Mouse (Mus musculus): ENCODE measurements around the gene Zfp462.

Gene Zfp462

DNA sequence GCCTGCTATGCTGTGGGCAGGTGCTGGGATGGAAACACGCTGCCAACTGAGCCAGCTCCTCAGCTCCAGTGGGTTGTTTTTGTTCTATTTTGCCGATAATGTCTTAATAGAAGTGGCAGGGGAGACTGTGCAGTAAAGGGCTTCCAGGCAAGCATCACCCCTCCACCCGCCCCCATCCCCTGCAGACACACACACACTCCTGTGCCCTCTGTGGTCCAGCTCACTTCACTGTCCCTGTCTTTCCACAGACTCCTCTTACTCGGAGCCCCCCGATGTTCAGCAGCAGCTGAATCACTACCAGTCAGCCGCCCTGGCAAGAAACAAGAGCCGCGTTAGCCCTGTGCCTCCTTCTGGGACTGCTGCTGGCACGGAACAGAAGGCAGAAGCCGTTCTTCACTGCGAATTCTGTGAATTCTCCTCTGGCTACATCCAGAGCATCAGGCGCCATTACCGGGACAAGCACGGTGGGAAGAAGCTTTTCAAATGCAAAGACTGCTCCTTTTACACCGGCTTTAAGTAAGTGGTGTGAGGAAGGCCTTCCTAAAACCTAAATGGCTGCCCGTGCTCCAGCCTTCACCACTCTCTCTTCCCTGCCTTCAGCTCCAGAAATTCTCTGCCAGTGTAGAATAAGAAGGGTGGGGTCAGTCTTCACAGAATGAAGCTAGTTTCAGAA is 105.2 kb downstream of the Zfp462 start:
- no peak for DNase-seq

DNA sequence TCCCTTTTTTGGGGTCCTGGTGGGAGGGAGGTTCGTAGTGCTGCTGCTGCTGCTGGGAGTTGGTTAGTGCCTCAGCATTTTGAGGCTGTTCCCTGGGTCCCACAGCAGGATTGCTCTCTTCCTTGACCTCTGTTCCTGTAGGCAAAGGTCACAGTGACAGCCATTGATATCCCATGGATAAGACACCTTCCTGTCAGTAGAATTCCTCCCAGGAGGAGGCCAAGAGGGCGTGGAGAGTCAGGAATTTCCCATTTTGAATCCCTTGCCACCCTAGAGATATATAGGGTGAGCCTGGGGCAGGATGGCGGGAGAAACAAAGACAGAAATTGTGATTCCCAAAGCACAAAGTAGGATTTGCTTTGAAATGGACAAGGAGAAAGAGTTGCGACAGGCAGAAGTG is 106.5 kb downstream of the Zfp462 start:
- DNase-seq, result no peak

DNA sequence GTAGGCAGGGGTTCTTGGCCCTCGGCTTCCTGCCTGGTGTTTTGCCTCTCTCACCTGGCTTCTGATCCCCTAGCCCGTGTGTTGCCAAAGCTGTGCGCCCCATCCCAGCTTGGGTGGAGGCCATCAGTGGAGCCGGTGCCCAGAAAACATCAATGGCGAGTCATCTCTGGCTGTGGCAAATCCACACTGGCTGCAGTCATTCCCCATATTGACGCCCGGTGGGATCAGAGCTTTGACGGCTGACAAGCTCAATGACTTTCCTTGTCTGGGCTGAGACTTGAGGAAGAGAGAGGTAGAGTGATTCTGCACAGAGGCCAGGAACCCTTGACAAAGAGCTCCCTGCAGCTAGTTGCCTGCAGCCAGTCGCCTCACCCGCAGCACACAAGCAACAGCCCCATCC is 107.8 kb downstream of the Zfp462 start:
- DNase-seq, result no peak

DNA sequence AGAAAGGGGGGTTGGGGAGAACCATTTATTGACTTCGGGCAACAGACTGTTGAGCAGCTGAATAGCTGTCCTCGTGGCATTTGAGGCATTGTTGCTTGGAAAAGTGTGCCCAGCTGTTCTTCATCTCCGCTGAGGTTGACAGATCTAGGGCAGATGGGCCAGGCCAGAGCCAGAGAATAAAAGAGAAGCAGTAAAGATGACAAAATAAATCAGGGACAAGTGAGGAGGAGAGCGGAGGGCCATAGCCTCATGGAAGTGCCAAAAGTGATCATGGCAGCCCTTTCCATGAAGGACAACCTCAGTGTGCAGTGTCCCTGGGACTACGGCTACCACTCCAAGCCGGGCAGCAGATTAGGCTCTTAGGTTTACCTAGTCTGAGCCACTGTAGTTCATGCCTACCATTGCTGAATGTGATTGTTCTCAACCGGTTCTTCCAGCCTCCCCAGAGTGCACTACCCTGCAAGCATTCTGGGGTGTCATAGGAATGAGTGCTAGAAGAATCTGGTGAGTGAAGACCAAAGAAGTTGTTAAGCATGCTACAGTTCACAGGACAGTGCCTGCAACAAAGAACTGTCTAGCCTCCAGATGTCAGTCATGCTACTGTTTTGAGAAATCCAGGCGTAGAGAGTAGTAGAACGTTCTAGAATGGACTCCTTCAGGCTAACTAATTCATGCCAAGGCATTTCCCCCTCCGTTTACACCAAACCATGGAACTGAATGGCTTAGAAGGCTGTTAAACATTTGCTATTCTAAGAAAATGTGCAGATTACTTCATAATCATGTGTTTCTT is 113.0 kb downstream of the Zfp462 start:
- DNase-seq, result no peak

DNA sequence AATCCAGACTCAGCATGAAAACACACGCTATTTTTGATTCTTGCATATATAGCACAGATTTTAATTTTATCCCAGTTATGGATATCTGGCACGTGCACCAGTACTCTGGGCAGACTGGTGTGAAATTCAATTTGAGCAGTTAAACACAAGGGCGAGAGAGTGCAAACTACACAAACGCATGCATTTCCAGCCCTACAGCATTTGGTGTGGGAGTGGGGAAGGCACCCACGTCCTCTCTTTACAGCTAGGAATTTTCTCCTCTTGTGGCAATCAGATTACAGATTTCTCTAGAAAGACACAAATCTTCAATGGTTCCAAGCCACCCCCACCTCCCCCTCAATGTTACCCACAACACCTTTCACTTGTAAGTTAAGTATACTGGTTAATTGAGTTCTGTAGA is 114.1 kb downstream of the Zfp462 start:
- no peak for DNase-seq

DNA sequence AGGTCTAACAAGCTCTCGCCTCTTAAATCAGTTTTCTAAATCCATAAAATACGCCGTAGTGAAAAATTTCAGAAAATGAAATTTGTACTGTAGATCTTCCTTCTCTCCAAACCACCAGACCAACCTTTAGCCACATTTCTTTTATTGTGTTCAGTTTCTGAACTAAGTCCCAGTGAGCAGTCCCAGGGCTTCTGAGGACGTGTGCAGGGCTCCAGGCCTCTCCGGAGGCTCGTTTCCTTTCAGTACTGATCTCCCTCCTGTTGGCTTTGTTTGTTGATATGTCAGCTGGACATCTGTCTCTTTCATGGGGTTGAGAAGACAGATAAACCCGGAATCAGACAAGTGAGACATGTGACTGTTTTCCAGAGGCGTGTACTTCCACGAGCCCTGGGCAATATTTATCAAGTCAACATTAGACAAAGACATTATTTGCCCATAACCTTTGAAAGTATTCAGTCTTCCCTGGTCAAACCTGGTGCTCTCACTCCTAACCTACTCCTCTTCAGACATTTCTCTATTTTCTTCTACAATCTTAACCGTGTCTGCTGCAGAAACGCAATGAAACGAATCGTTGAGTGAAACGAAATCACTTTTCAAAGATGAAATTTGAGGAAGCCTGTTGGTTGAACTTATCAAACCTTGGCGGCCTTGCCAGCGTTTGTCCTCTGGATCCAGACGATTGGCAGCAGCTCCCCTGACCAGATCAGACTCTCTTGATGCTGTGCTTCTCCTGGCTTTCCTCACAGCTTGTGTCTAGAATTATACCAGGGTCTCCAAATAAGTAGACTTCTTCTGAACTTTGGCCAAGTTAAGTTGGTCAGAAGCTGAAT is 121.7 kb downstream of the Zfp462 start:
- no peak for DNase-seq

DNA sequence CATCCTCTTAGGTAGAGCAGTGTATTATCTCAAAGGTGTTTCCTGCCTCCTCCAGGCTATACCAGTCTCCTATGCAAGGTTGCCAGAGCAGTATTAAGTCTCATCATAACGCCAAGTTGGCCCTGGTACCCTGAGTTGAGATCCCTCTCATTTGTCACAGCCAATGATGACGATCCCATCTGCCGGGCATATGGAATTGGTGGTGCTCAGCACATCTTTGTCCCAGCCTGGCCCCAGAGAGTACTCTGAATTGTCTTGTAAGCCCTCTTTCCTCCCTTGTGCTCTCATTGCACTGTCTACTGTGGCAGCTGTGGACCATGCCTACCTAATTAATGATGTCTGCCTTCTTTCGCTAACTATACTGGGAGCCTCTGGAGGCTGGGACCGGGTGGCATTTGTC is 126.7 kb downstream of the Zfp462 start:
- DNase-seq, result no peak

DNA sequence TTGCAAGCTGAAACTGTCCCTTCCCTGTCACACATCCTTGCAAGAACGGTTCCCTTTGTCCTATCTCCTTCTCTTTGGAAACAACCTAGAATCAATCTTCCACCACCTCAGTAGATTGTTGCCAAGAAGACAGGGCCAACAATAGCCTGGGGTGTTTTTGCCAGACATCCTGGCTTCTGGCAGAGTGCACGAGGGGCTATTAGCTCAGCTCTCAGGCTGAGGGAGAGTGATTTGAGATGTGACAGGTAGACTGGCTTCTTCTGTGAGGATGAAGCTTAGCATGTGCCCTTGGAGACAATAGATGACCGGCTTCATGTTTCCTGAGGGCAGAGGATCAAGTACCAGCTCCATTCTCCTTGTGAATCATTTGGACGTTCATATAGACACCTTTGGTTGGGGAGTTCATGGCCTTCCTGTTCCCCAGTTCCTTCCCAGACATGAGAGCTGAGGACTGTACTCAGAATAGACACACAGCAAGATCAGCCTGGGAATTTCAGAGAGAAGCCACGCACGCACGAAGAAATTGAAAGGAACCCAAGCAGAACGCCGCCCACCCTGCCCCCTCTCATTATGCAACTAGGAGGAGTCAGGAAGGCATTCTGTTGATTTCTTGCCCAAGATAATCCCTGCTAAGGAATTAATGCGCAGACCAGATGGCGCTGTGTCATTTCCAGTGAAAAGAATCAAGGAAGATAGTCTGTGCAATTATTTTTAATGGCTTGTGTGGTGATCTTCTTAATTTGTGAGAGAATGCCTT is 132.5 kb downstream of the Zfp462 start:
- no peak for DNase-seq

DNA sequence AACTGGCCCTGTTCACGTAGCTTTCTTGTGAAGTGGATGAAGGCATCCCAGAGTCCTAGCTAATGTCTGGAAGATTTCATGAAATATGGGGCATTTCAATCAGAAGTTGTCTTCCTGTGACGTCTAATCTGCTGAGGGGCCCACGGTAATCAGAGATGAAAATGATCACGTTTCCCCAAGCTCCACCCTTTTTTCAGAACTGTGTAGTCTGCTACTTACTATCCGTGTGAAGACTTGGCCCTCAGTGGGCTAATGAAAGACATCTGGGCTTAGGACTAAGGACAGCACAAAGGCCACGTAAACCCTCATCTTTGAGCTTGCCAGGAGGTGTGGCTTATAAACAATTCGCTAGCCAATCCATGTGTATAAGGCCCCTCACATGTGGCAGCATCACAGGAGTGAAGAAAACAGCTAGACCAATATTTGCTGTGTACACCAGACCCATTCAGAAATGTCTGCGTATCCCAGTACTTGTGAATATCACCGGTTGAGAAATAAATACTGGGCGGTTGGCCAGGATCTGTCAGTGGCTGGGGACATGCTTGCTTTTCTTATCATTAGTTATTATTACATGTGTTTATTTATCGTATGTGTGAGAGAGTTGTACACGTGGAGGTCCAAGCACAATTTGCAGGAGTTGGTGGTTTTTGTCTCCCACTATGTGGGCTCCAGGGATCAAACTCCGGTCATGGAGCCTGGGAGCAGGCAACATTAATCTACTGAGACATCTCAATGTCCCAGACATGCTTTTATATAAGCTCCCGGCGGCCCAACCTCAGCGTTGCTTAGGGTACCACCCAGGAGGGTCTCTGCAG is 133.3 kb downstream of the Zfp462 start:
- DNase-seq, result no peak

DNA sequence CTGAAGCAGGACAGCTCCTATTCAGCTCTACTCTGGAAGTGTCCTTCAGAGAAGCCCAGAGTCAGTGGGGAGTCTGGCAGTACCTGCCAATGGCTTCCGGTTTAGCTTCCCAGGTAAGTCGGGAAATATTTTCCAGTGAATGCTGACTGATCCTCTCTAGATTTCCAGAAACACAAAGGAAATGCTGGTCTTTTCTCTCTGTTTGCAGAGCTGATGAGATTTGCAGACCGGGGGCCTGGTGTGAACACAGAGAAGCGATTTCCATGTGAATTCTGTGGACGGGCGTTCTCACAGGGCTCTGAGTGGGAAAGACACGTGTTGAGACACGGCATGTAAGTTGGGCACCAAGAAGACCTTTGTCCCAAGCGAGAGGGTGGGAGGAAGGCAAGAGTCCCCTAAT is 134.2 kb downstream of the Zfp462 start:
- no peak for DNase-seq

DNA sequence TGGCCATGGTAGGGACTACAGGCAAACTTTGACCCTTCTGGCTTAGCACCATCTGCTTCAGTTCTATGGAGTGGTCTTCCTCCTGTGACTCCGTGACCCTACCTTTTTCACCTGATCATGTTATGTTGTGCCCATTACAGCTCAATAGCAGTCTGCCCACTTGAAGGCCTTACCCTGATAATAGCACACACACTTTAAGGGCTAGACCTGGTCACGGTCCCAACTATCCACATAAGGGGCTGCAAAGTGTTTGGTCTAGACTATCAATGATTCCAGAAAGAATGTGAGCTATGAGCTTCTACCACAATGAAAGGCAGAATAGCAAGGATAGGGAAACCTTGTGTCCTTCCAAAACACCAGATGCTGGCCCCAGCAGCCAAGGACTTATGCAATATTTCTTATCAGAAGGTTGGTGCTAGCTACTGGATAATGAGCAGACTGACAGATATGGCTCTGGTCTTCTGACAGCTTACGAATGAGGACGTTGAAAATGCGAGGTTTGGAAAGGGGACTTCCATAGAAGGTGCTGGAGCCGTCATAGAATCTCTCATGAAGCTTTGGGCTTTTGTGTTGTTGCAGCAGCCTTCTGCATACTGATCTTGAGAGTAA is 139.3 kb downstream of the Zfp462 start:
- no peak for DNase-seq

DNA sequence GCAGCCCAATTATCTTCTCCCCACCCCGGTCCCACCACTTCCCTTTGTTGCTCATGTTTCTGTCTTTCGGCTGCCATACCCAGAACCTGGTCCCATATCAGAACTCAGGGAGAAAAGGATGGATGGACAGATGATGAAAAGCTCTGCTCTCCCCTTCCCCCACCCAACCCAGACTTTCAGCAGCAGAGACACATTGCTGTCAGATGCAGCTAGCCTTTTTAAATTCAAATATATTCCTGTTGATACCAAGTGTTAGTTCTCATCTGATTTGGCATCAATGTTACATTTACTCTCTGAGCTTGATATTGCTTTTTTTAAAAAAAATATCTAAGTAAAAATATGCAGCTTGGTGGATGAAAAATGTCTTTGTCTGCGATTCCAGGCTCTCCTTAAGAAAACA is 143.3 kb downstream of the Zfp462 start:
- no peak for DNase-seq

DNA sequence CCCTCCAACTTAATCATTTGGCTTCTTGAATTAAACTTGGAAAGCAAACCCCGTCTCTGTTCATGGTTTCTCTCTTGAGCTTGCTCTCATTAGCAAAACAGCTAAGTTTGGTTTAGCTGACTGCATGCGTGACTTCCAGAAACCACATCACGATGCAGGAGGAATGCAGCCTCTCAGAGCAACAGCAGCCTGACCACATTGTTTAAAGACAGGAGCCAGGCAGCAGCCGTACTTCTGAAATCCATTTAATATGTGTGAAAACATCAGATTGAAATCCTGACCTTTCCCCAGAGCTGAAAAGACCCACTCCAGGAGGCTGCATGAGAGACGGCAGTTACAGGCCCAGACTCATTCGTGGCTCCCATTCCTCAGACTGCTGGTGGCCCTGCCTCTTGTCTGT is 144.1 kb downstream of the Zfp462 start:
- DNase-seq, result no peak

DNA sequence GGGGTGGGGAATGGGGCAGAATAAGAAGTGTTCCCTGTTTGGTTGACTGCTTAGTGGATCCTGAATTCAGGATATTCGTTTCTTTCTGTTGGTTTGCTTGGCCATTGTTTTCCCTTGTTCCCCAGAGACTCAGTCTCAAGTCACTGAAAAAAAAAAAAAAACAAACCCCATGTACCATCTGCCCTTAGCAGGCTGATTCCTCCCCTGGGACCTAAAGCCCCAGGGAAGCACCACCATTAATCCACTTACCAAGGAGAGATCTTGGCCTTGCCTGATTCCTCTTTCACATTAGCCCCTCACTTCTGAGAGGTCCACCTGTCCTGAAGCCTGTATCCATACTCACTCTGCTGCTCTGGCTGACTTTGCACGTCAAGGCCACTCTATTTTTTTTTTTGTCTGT is 152.3 kb downstream of the Zfp462 start:
- no peak for DNase-seq

DNA sequence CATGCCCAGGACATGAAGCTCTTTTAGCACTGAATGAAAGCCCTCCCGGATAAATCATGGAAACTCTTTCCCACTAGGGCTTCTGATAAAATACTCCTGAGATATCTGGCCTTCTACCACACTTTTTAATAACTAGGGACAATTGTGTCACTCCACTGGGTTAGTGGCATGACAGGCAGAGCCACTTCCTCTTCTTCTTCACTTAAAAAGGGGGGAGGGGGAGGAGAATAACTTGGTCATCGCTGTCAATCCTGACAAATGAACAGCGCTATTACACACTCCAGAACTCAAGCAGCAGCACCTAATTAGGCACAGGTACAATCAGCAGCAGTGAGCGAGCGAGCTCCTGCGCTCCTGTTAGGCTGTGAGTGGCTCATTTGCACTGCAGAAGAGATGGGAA is 153.5 kb downstream of the Zfp462 start:
- no peak for DNase-seq

DNA sequence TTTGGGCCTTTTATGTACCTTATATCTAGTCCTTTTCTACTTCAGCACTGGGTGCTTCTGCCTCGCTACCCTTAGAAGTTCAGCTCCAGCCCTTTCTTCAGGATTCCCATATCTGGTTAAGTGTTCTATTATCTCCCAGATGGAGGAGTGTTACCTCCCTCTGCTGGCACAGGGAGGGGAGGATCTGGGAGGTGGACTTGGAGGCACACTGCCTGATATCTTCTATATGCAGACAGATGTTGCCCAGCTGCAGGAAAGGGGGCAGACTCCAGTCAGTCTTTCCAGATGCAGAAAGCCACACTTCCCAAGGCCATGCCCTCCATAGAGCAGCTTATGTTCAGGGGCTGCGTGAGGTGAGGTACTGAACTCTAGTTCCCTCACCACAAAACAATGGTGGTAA is 156.0 kb downstream of the Zfp462 start:
- DNase-seq, result no peak

DNA sequence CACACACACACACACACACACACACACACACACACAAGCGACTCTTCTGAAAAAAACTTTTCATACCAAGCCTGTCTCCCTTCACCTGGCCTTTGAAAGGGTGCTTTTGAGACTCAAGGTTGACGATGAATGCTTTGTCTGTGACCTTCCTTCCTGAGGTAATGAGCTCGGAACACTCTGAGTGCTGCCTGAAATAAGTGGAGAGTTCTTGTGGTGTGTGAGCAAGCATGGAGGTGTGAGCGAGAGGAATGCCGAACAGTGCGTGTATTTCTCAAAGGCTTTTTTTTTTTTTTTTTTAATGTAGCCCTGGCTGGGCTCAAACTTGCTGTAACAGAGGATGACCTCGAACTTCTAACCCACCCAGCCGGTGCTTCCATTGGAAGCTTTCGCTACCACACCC is 156.8 kb downstream of the Zfp462 start:
- no peak for DNase-seq

DNA sequence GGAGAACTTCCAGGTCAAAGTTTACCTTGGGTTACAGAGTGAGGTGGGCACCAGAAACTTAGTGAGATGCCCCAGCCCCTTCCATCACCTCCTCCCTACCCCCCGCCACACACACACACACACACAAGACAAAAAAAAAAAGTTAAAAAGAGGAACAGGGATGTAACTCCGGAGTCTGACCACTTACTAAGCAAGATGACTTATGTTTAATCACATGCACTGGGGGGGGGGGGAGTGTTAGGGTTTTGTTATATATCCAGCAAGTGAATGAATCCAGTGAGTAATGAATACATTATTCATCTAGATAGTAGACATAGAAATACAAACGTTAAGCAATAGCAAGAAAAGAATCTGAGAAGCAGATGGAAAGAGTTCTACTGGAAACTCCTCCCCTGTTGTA is 157.5 kb downstream of the Zfp462 start:
- DNase-seq, result no peak

DNA sequence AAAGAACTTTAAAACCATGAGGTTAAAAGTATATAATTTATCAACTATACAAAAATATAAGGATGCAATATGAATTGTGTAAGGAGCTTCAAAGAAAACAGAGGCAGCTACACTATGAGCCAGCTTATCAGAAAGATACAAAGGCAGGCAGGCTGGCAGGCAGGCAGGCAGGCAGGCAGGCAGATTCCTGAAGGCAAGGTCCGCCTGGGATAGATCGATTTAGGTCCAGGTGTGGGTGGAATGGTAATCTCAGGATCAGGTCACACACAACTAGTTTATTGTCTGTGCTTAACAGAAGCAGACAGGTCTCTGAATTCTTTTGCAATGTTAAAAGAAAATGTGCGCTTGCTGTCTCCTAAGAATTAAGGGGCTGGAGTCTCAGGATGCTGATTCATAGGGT is 158.7 kb downstream of the Zfp462 start:
- DNase-seq, result no peak

DNA sequence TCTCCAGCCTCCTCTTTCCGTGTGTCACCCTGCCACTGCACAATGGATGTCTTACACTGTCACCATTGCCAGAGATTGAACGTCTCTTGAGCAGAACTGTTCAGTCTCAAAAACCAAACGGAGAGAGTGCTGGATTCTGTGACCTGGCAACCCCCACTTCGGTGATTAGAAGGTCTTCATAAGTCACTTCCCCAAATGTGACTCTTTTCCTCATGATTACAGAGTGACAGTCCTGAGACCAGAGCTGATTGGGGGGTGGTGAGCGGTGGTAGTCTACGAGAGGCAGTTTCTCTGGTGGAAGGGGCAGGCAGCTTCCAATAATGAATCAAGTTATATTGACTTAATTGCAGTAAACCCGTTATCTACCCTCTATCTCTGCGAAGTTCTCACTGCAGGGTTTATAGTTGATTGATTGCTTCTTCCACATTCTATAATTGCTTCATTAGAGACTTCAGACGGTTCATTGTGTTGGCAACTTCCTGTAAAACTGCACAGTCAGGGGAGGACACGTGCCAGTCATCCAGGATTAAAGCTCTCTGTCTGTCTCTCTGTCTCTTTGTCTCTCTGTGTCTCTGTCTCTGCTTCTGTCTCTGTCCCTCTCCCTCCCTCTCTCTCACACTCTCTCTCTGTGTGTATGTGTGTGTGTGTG is 173.1 kb downstream of the Zfp462 start:
- DNase-seq, result no peak

DNA sequence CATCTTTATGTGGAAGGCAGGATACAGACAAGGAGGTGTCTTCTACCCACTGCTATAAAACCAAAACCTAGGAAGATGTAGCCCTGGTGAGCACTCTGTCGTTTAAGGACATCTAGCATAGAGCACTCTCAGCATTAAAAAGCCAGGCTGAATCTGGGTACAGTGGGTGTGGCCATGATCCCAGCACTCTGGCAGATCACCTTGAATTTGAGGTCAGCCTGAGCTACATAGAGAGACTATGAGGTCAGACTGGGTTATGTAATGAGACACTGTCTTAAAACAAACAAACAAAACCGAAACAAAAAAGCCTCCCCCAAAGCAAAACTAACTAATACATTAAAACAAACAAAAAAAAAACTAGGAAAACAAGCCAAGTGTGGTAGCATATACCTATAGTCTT is 176.3 kb downstream of the Zfp462 start:
- DNase-seq, result peak; percentile 12
